Mouse (Mus musculus) testis, adult 2 months (tissue): ENCODE measurements around the gene Zfp775.

Experiments used
- CTCF ChIP-seq: fragments of 200-500 bp; IDR thresholded peaks from 2 replicates; pipeline ENCODE4 v1.5.1; 2012; ENCODE audit warnings: low read depth, mild to moderate bottlenecking, inconsistent platforms, low read length, moderate library complexity; ENCODE audit not compliant: control insufficient read depth, insufficient read depth, insufficient replicate concordance
- POLR2A ChIP-seq: fragments of 200-500 bp; IDR thresholded peaks from 2 replicates; pipeline ENCODE4 v1.6.1; 2012; ENCODE audit warnings: low read depth, mild to moderate bottlenecking, inconsistent platforms, low read length, moderate library complexity; ENCODE audit not compliant: control insufficient read depth

DNA sequence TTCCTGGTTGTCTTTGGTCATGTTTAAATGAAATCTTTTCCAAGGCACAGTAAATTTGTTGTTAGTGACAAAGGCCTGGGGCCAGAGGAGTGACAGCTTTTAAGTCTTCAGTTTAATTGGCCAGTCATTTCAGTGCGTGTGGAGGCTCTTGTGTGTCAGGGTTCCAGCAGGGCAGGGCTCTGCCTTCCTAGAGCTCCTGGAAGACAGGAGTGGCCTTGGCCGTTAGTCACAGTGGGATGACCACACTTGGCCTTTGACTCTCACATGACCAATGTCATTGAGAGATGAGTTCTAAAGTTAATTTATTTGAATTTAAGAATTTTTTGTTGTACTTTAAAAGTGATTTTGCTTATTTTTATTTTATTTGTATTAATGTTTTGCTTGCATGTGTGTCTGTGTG lies 6.3 kb downstream of the Zfp775 start:
- TF ChIP-seq CTCF (no peak), POLR2A (no peak)
